Mouse (Mus musculus) erythroblast, embryonic 14.5 days (primary cell): Measurements from ENCODE around the gene Trp53bp2.

Experiments used
- GATA1 ChIP-seq: IDR thresholded peaks from 2 replicates; pipeline ENCODE4 v1.6.1; 2012; ENCODE audit warnings: low read length, inconsistent platforms, mixed read lengths
- TAL1 ChIP-seq: IDR thresholded peaks from 3 replicates; pipeline ENCODE4 v1.6.1; 2012; ENCODE audit warnings: low read length, inconsistent platforms, mixed read lengths

DNA sequence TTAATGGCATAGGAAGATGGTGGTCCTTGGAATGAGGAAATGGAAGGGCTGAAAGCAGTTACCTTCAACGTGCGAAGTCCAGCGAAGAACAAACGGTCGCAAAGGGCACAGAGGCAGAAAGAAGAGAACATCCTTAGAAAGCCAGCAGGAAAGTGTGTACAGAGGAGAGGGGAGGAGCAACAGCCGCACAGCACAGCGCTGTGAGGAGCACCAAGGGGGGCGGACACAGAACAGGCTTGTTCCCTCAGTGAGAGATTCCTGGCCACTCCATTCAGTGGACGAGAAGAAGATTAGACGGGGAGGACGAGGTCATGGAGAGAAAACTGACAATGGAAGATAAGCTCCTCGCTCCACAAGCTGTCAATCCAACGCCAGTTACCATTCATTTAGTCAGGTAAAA is 5.9 kb upstream of the Trp53bp2 start:
- TF ChIP-seq TAL1, result no peak
- no peak for TF ChIP-seq GATA1
